Mouse (Mus musculus): ENCODE results near the gene Pilra. TPM values are rescaled to one million over a fixed set of nuclear protein-coding genes. Genes with fewer than 3 reads are reported as not detected.
"Not testable (repeated sequence)": the region's sequence is repeated elsewhere in the genome, so short reads cannot be mapped to it uniquely, and the experiment has no call there.

The Pilra gene
- polyA plus RNA-seq, 1 experiment from 2014 or later = 0.31 TPM

DNA sequence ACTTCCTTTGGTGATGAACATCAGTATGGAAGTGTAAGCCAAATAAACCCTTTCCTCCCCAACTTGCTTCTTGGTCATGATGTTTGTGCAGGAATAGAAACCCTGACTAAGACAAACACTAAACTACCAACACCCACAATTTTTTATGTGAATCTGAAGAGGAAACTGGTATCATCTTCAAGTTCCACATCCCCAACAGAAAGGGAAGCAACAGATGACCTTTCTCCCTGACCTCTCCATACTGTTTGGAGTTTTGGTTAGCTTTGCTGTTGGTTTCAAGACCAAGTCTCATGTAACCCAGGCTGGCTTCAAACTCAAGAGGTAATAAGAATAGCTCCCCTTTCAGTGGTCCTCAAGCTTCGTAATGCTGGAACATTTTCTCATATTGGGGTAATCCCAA lies 14.2 kb upstream of the Pilra start:
- not testable (repeated sequence) for H3K36me3 ChIP-seq, H3K9me3 ChIP-seq
- WGBS = 89% methylated on average over 1 of the region's 1 CpGs

DNA sequence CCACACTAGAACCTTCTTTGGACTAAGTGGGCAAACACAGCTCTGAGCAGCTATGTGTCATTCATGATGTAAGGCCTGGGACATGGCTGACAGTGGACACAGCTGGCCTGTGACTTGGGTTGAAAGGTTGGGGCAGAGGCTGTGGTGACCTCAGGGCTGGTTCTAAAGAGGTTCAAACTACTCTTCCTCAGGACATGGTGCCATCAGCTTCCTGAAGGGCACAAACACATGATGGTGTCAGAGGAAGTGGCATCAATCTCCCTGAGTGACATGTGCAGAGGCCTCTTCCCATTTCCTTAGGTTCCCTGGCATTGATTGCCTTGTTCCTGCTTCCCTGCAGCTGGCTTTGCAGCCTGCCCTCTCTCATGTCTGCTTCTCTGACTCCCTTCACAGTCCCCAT lies 1.0 kb upstream of the Pilra start:
- not testable (repeated sequence) for H3K27me3 ChIP-seq; H3K9ac ChIP-seq; H3K4me1 ChIP-seq; H3K36me3 ChIP-seq; H3K27ac ChIP-seq; H3K9me3 ChIP-seq; ATAC-seq (ENCODE audit: insufficient number of reproducible peaks, insufficient read depth, low FRiP score, low TSS enrichment, low read depth); H3K4me3 ChIP-seq; H3K4me2 ChIP-seq

More for the DNA sequence above, 14.2 kb upstream of the Pilra start:
- ATAC-seq (ENCODE audit: insufficient number of reproducible peaks, insufficient read depth, low FRiP score, low TSS enrichment, low read depth); H3K9ac ChIP-seq; H3K4me3 ChIP-seq; H3K4me1 ChIP-seq; H3K27me3 ChIP-seq; H3K27ac ChIP-seq; H3K4me2 ChIP-seq: not testable (repeated sequence)

DNA sequence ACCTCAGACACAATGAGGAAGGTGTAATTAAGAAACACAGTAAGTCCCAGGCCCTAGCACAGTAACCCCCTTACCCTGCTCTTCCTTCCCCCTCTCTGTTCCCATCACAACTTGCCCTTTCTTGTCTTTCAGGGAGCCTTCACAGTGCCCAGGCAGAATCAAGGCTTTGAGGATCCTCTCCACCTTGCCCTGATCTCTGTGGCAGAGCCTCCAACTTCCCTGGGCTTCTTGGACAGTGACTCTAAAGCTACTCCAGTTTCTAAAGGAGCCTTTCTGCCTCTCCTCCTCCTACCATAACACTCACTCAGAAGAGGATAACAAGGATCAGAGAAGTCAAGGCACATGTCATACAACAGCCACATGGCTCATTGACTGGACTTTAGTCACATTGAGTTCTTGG lies 530 bp upstream of the Pilra start:
- no peak overlapping the region for H3K4me2 ChIP-seq
- no peaks in the 10 kb centered on the region for H3K4me1 ChIP-seq
- no peaks in the 10 kb centered on the region for H3K27me3 ChIP-seq
- ATAC-seq (ENCODE audit: insufficient number of reproducible peaks, insufficient read depth, low FRiP score, low TSS enrichment, low read depth) = no peak
- no peak overlapping the region for H3K9ac ChIP-seq
- H3K36me3 ChIP-seq = no peaks in the 10 kb centered on the region
- no peak overlapping the region for H3K27ac ChIP-seq
- H3K4me3 ChIP-seq = no peak overlapping the region
- H3K9me3 ChIP-seq = no peaks in the 10 kb centered on the region

DNA sequence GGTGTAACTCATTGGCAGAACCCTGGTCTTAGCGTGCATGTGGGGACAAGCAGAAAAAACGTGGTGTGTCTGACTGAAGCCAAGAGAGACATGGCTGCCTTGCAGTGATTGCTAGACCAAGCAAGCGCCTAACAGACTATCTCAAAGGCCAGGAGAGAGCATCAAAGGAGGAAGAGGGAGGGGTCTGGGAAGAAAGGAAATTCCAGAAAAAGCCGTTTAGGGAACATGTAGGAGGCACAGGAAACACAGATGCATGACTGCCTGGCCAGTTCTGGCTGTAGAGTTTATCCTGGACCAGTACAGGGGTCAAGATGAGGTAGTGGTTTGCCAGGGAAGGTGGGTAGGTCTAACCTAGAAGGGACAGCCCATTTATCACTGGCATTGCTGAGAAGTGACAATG lies 2.6 kb downstream of the Pilra start:
- Histone ChIP-seq H3K27ac (no peak overlapping the region), H3K4me3 (no peak overlapping the region), H3K27me3 (no peaks in the 10 kb centered on the region), H3K4me1 (no peaks in the 10 kb centered on the region), H3K36me3 (no peaks in the 10 kb centered on the region), H3K9ac (no peak overlapping the region), H3K4me2 (no peak overlapping the region), H3K9me3 (no peaks in the 10 kb centered on the region)
- WGBS = 50% methylated on average over 4 of the region's 4 CpGs
- ATAC-seq (ENCODE audit: insufficient number of reproducible peaks, insufficient read depth, low FRiP score, low TSS enrichment, low read depth) = no peak

DNA sequence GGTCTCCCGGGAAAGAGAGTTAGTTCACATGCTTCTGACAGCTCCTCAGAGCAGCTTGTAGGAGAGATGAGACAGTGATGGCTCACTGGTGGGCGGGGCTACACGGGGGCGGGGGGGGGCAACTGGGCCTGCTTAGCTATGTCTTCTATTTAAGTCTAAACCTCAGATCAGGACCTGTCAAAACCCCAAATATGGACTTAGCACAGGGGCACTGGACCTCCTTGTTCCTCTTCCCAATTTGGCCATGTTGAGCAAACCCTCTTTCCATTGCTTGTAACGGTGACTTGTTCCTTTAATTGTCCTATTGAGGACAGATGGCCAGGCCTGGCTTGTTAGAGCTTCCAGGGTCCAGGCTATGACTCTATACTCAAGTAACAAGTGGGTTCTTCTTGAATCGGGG lies 4.6 kb downstream of the Pilra start:
- Histone ChIP-seq H3K27me3 (no peaks in the 10 kb centered on the region), H3K4me1 (no peaks in the 10 kb centered on the region), H3K4me3 (no peak overlapping the region), H3K36me3 (no peaks in the 10 kb centered on the region), H3K9ac (no peak overlapping the region), H3K9me3 (no peaks in the 10 kb centered on the region), H3K27ac (no peak overlapping the region), H3K4me2 (no peak overlapping the region)
- no peak for ATAC-seq (ENCODE audit: insufficient number of reproducible peaks, insufficient read depth, low FRiP score, low TSS enrichment, low read depth)
- WGBS = 76% methylated on average over 6 of the region's 6 CpGs

DNA sequence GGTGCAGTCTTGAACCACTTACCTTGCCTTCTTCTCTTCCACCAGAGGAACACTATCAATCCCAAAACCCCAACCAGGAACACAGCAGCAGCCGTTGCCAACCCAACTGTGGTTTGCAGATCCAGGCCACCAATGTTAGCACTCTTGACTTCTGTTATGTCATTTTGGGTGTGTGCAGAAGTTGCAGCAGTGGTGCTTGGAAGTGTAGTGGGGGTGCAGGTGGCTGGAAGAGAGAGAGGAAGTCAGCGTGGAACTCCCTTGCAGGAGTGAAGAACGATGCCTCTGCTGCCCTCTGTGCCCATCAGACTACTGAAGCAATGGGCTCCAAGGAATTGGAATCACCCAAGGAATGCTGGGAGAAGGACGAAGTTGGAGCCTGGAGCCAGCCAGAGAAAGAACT lies 5.0 kb downstream of the Pilra start:
- Histone ChIP-seq H3K9me3 (no peaks in the 10 kb centered on the region), H3K27me3 (no peaks in the 10 kb centered on the region), H3K27ac (no peak overlapping the region), H3K4me3 (no peak overlapping the region), H3K4me2 (no peak overlapping the region), H3K4me1 (no peaks in the 10 kb centered on the region), H3K36me3 (no peaks in the 10 kb centered on the region), H3K9ac (no peak overlapping the region)
- WGBS = 86% methylated on average over 4 of the region's 4 CpGs
- ATAC-seq (ENCODE audit: insufficient number of reproducible peaks, insufficient read depth, low FRiP score, low TSS enrichment, low read depth) = no peak

DNA sequence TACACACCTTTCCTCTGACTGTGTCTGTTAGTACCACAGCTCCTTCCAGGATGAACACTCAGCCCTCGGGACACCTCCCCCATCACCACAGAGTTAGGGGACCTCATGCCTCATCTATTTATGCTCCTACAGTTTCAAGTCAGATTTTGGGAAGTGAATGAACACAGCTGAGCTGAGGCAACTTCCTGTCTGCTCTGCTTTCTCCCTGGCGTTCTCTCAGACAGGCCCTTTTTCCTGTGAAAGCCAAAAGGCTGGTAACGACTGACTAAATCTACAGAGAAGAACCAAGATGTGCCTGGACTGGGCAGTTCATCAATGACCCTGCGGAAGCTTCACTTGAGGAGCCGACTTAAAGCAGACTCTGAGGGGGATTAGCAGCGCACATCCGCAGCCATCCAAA lies 5.8 kb downstream of the Pilra start:
- Histone ChIP-seq H3K4me1 (no peaks in the 10 kb centered on the region), H3K9ac (no peak overlapping the region), H3K36me3 (no peaks in the 10 kb centered on the region), H3K4me3 (no peak overlapping the region), H3K4me2 (no peak overlapping the region), H3K27me3 (no peaks in the 10 kb centered on the region), H3K27ac (no peak overlapping the region), H3K9me3 (no peaks in the 10 kb centered on the region)
- 80% methylated on average over 7 of the region's 7 CpGs for WGBS
- no peak for ATAC-seq (ENCODE audit: insufficient number of reproducible peaks, insufficient read depth, low FRiP score, low TSS enrichment, low read depth)

DNA sequence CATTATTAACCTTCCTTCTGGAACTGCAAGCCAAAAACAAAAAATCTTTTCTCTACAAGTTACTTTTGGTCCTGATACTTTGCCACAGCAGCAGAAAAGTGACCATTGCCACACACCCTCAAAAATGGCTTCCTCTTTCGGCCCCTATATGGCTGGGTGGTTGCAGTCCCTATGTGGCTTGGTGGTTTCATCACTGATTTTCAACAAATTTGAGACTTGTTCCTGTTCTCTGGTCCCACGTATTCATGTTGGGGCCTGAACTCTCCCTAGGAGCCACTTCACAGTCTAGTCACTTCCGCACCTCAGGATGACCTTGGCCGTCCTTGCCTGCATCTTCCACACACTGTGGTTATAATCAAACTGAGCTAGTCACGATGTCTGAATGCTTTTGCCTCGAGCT lies 7.4 kb downstream of the Pilra start:
- Histone ChIP-seq H3K9ac (no peak overlapping the region), H3K4me2 (no peak overlapping the region), H3K9me3 (no peaks in the 10 kb centered on the region), H3K27me3 (no peaks in the 10 kb centered on the region), H3K4me3 (no peak overlapping the region), H3K27ac (no peak overlapping the region), H3K36me3 (no peaks in the 10 kb centered on the region), H3K4me1 (no peaks in the 10 kb centered on the region)
- WGBS = 86% methylated on average over 6 of the region's 6 CpGs
- ATAC-seq (ENCODE audit: insufficient number of reproducible peaks, insufficient read depth, low FRiP score, low TSS enrichment, low read depth) = no peak

DNA sequence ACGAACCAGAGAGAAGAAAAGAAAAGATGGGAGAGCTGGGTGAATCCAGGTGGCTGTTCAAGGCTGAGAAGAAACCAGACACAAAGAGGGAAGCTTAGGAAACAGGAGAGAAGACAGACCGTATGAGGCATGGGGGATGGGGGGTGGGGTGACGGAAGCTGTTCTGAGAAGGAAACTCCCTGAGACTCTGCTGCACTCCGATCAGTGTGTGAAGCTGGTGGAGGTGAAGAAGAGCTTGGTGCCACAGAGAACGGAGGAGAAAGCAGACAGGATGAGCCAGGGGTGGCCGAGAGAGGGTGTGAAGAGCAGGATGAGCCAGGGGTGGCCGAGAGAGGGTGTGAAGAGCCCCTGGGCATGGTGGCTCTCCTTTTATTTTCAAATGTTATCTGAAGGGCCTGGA lies 9.7 kb downstream of the Pilra start:
- Histone ChIP-seq H3K4me2 (no peak overlapping the region), H3K4me3 (no peak overlapping the region), H3K27me3 (no peaks in the 10 kb centered on the region), H3K36me3 (no peaks in the 10 kb centered on the region), H3K4me1 (no peaks in the 10 kb centered on the region), H3K27ac (no peak overlapping the region), H3K9me3 (no peaks in the 10 kb centered on the region), H3K9ac (no peak overlapping the region)
- no peak for ATAC-seq (ENCODE audit: insufficient number of reproducible peaks, insufficient read depth, low FRiP score, low TSS enrichment, low read depth)
- WGBS = 61% methylated on average over 7 of the region's 7 CpGs

DNA sequence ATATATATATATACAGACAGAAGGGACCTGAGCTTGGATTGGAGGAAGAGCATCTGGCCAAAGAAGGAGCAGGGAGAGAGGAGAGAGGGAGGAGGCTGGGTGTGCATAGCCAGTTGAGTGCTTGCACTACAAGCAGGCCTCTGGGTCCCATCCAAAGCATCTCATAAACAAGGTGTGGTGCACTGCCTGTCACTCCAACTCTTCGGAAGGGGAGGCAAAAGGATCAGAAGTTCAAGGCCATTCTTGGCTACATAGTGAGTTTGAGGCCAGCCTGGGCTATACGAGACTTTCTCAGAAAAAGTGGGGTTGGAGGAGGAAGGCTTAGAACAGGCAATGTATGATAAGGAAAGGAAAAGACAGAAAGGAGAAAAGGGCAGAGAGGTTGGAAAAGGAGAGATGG lies 10.1 kb downstream of the Pilra start:
- 91% methylated on average over 2 of the region's 2 CpGs for WGBS
- ATAC-seq (ENCODE audit: insufficient number of reproducible peaks, insufficient read depth, low FRiP score, low TSS enrichment, low read depth) = no peak
- Histone ChIP-seq H3K9me3 (no peaks in the 10 kb centered on the region), H3K4me2 (no peak overlapping the region), H3K4me1 (no peaks in the 10 kb centered on the region), H3K9ac (no peak overlapping the region), H3K27ac (no peak overlapping the region), H3K27me3 (no peaks in the 10 kb centered on the region), H3K36me3 (no peaks in the 10 kb centered on the region), H3K4me3 (no peak overlapping the region)

DNA sequence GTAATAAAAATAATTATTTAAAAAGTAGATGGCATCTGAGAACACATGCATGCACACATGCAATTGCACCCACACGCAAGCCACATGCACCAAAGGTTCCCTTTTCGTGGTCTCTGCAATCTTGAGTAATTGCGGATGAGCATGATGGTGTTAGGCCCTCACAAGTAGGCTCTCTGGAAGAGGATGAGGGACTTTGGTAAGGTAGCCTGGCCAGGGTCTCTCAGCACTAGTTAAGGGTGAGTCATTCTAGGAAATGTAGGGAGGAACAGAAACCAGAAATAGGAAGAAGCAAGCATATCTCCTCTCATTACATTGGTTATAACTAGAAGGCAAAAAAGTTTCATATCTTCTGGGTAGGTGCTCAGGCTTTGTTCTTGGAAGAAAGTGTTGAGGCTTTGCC lies 11.1 kb downstream of the Pilra start:
- 88% methylated on average over 3 of the region's 3 CpGs for WGBS
- Histone ChIP-seq H3K4me1 (no peaks in the 10 kb centered on the region), H3K36me3 (no peaks in the 10 kb centered on the region), H3K9me3 (no peaks in the 10 kb centered on the region), H3K9ac (no peak overlapping the region), H3K4me2 (no peak overlapping the region), H3K4me3 (no peak overlapping the region), H3K27ac (no peak overlapping the region), H3K27me3 (no peaks in the 10 kb centered on the region)
- ATAC-seq (ENCODE audit: insufficient number of reproducible peaks, insufficient read depth, low FRiP score, low TSS enrichment, low read depth) = no peak

DNA sequence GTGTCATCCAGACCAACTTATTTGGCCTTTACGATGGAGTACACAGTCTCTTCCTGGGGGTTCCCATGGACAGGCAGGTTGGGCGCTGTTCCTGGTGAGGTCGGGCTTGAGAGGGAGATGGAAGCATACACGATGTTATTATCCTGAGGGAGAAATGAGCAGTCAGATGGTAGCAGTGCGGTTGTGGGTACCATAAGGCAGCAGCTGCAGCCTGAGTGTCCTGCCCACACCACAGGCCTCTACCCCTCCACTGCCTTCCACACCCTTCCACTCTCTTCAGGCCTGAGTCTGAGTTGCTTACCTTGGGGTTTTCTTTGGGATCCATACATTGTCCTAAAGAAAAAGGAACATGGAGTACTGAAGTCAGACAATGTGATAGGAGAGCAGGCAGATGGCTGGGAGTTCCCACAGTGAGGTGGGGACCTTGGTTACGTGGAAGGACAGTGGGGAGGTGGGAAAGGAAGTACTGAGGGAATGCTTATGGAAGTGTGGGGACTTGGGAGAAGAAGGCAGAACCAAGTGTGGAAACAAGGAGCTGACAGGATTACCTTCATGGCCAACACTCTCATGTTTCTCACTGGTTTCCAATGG lies 12.5 kb downstream of the Pilra start:
- H3K4me3 ChIP-seq = no peak overlapping the region
- no peaks in the 10 kb centered on the region for H3K27me3 ChIP-seq
- H3K36me3 ChIP-seq = no peaks in the 10 kb centered on the region
- H3K9me3 ChIP-seq = no peaks in the 10 kb centered on the region
- no peak overlapping the region for H3K27ac ChIP-seq
- no peak overlapping the region for H3K4me2 ChIP-seq
- 90% methylated on average over 6 of the region's 6 CpGs for WGBS
- ATAC-seq (ENCODE audit: insufficient number of reproducible peaks, insufficient read depth, low FRiP score, low TSS enrichment, low read depth) = no peak
- H3K4me1 ChIP-seq = no peaks in the 10 kb centered on the region
- no peak overlapping the region for H3K9ac ChIP-seq

DNA sequence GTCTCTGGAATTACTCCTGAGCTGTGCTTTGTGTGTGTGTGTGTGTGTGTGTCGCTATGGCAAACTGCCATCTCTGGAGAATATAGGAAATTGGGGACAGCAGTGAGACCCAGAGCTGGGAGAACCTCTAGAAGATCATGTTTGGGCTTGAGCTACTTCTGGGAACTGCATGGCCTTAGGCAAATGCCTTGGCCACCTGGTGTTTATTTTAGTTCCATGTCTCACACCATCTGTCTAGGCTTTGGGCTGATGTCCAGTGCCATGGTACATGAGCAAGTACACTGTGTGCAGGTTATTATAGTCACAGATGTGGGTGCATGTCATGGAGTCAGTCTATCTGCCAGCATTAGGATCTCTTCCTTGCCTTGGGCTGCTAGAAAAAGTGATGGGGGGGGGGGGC lies 13.5 kb downstream of the Pilra start:
- Histone ChIP-seq H3K36me3 (no peaks in the 10 kb centered on the region), H3K4me3 (no peak overlapping the region), H3K9ac (no peak overlapping the region), H3K4me2 (no peak overlapping the region), H3K27ac (no peak overlapping the region), H3K9me3 (no peaks in the 10 kb centered on the region), H3K27me3 (no peaks in the 10 kb centered on the region), H3K4me1 (no peaks in the 10 kb centered on the region)
- ATAC-seq (ENCODE audit: insufficient number of reproducible peaks, insufficient read depth, low FRiP score, low TSS enrichment, low read depth) = no peak
- WGBS = 78% methylated on average over 1 of the region's 1 CpGs

Measured in embryonic facial prominence, embryonic 13.5 days (tissue).